Mouse (Mus musculus) urinary bladder, postnatal 14 days (tissue): ENCODE measurements around the gene Tln1.
"Not testable (repeated sequence)": the region's sequence is repeated elsewhere in the genome, so short reads cannot be mapped to it uniquely, and the experiment has no call there.

Experiments
- DNase-seq: peaks from one replicate; pipeline ENCODE4 v3.0.0; 2021; ENCODE audit warnings: low spot score

The Tln1 gene

GRCm38 (mm10) chr4:43578376-43579204 is 16.1 kb upstream of the Tln1 start, which contains the start of the genes Rgp1 and Gba2:
Rgp1 (plus strand) TSS chr4:43578715.
Gba2 (minus strand) TSS chr4:43578873.
- DNase-seq = peak; percentile 89

GRCm38 (mm10) chr4:43577237-43577881 is 14.9 kb upstream of the Tln1 start:
- no peak for DNase-seq

GRCm38 (mm10) chr4:43575356-43575755 is 12.9 kb upstream of the Tln1 start:
- DNase-seq = no peak

- no peak for DNase-seq
Measured at GRCm38 (mm10) chr4:43573561-43573960, 11.1 kb upstream of the Tln1 start.

GRCm38 (mm10) chr4:43571395-43572045 is 9.0 kb upstream of the Tln1 start:
- no peak for DNase-seq

- DNase-seq = no peak
Measured at GRCm38 (mm10) chr4:43567140-43567539, 4.6 kb upstream of the Tln1 start.

GRCm38 (mm10) chr4:43564231-43564630 is 1.7 kb upstream of the Tln1 start:
- no peak for DNase-seq

- DNase-seq = no peak
Measured at GRCm38 (mm10) chr4:43563601-43563875, 1.0 kb upstream of the Tln1 start.

- DNase-seq = no peak
Measured at GRCm38 (mm10) chr4:43562769-43563600, 494 bp upstream of the Tln1 start.

- DNase-seq = no peak
Measured at GRCm38 (mm10) chr4:43561436-43561996, 975 bp downstream of the Tln1 start.

GRCm38 (mm10) chr4:43560976-43561375 is 1.5 kb downstream of the Tln1 start:
- DNase-seq = no peak

GRCm38 (mm10) chr4:43560243-43560611 is 2.3 kb downstream of the Tln1 start:
- peak; percentile 53 for DNase-seq

- DNase-seq = no peak
Measured at GRCm38 (mm10) chr4:43559519-43560242, 2.8 kb downstream of the Tln1 start.

GRCm38 (mm10) chr4:43558631-43559356 is 3.7 kb downstream of the Tln1 start:
- DNase-seq = peak; percentile 73

GRCm38 (mm10) chr4:43558028-43558630 is 4.4 kb downstream of the Tln1 start:
- DNase-seq = peak; percentile 33

- no peak for DNase-seq
Measured at GRCm38 (mm10) chr4:43555926-43556325, 6.6 kb downstream of the Tln1 start.

- no peak for DNase-seq
Measured at GRCm38 (mm10) chr4:43553891-43554290, 8.6 kb downstream of the Tln1 start.

- DNase-seq = no peak
Measured at GRCm38 (mm10) chr4:43552437-43552836, 10.1 kb downstream of the Tln1 start.

GRCm38 (mm10) chr4:43551854-43552253 is 10.6 kb downstream of the Tln1 start:
- not testable (repeated sequence) for DNase-seq

- no peak for DNase-seq
Measured at GRCm38 (mm10) chr4:43549055-43549454, 13.4 kb downstream of the Tln1 start.
